Mouse (Mus musculus) layer of hippocampus, adult 2 months (tissue): ENCODE data around the gene Dnajc19. TPM values are rescaled to one million over a fixed set of nuclear protein-coding genes. Genes with fewer than 3 reads are reported as not detected.
A peak's percentile ranks its signal among the peaks of the same experiment; 100 is the strongest.

Experiments
- DNase-seq, 2 experiments: peaks; one replicate each; pipeline ENCODE4 v3.0.0; 2022; ENCODE audit warnings: low spot score in 2 of 2
- H3K27ac ChIP-seq: fragments of 200-600 bp; 2 replicates; pipeline ENCODE4 v1.8.1; 2022
- H3K4me3 ChIP-seq: fragments of 200-600 bp; 2 replicates; pipeline ENCODE4 v1.8.1; 2022; ENCODE audit warnings: mild to moderate bottlenecking
- CTCF ChIP-seq: fragments of 200-600 bp; conservative IDR thresholded peaks from 2 replicates; pipeline ENCODE4 v1.8.1; 2022; ENCODE audit warnings: antibody characterized with exemption, mild to moderate bottlenecking, moderate library complexity
- long read RNA-seq, 2 experiments: library from polyadenylated mRNA; stranded (forward); transcript quantifications; one replicate each; pipeline ENCODE4 v2.0.0; 2021; ENCODE audit warnings: borderline mapping rate in 2 of 2
- total RNA-seq, 2 experiments: library from RNA; stranded (reverse); gene quantifications; 2 replicates each; pipeline ENCODE4 v1.2.3; 2021

Dnajc19 gene
- 10 to 100 TPM; 45.3 to 51.0 TPM for total RNA-seq
- long read RNA-seq, experiment 1, transcript Dnajc19-202 (6 exons, 659 nt): major isoform, 26 of 48 reads
- long read RNA-seq, experiment 1, transcript Dnajc19-201 (6 exons, 2,499 nt): minor isoform, 6 of 48 reads
- long read RNA-seq, experiment 1, partial matches to known transcripts: 0 of 48 reads
- long read RNA-seq, experiment 1, other reads (novel, unspliced or antisense): 11 of 48 reads
- long read RNA-seq, experiment 2, transcript Dnajc19-202 (6 exons, 659 nt): major isoform, 42 of 58 reads
- long read RNA-seq, experiment 2, partial matches to known transcripts: 1 of 58 reads
- long read RNA-seq, experiment 2, other reads (novel, unspliced or antisense): 10 of 58 reads

DNA sequence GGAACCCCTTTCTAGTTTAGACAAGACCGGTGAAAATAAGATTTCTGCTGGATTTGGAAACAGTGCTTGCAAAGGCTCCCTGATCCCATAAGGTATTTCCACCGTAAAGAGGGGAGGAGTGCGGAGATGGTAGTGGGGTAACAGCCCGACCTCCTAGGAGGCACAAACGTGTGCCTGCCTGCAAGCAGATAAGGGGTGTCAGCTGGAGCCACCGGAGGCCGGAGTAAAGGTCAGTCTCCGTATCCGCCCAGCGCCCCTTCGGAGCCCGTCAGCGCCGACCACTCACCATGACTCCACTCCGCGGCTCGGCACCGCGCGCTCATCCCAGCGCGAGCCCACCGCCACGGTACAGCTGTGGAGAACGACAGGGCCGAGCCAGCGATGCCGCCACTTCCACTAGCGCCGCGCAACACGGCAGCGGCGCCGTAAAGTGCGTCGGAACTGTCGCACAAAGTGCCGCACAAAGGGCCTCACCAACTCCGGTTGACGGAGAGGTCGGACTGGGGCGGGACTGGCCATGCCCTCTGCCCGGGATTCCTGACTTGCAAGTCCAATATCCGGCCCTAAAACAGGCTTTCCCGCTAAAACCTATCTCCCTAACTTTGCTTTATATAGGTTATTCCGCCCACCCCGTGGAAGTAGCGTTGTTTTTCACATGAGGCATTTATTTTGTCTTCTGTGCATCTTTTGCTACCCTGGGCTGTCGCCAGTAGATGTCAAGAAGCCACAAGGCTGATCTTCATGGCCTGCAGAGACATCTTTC lies at the start of gene Dnajc19:
Dnajc19 (minus strand) TSS at position 422 of the 763 bp plus-strand sequence.
- H3K4me3 ChIP-seq: peak within 1 kb of the TSS; percentile 97
- H3K27ac ChIP-seq: peak within 1 kb of the TSS; percentile 86
- DNase-seq: peak; percentile 92 to 94
- TF ChIP-seq CTCF: no peak

DNA sequence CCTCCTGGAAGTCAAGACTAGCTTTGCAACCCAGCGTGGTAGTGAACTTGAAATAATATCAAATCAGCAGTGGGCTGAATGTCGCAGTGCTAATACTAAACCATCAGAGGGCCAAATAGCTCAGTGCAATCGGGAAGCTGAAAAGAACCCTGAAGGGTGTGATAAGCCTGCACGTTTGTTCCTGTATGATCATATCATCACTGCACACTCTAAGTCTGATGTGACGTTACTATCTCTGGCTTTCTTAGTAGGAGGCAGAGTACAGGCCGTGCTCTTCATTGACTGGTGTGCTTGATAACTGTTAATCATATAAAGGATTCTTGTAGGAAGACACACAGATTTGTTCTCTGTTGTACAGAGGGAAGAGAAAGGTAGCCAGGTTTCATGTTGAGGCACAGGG lies 48.8 kb upstream of the Dnajc19 start:
- DNase-seq: no peak
- H3K27ac ChIP-seq: no peak overlapping the region
- no peak overlapping the region for H3K4me3 ChIP-seq
- TF ChIP-seq CTCF: no peak

DNA sequence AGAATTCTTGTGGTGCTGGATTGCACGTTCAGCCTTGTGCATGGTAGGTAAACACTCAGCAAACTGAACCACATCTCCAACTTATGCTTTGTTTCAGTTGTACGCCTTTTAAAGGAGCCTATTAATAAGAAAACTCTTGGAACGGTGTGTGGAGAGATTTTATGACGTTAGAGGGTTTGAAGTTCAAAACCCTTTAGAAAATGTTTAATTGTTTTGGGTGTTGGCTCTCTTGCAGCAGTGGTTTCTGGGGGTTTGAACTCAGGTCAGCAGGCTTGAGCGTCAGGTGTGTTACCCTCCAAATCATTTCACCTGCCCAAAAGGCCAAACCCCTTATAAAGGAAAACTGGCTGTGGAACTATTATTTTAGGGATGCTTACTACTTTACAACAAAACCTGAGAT lies 40.2 kb upstream of the Dnajc19 start:
- Histone ChIP-seq H3K4me3 (no peak overlapping the region), H3K27ac (no peak overlapping the region)
- no peak for TF ChIP-seq CTCF
- DNase-seq: no peak

DNA sequence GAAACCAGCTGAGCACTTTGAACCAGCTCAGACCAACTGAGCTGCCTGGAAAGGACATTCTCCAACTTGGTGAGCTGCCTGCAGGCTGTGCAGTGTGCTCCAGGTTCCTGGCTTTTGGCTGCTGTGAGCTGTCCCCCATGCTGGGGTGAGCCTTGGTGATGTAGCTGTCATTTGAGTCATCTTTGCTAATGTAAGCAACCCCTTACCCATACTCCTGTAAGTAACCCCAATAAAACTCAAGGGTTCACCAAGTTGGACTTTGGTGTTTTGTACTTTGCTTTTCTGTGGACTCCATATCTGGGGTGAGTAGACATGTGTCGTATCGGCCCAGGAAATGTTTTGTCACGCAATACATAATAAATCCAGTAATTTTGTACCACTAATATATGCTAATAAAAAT lies 39.7 kb upstream of the Dnajc19 start:
- TF ChIP-seq CTCF: no peak
- Histone ChIP-seq H3K27ac (no peak overlapping the region), H3K4me3 (no peak overlapping the region)
- DNase-seq: no peak

DNA sequence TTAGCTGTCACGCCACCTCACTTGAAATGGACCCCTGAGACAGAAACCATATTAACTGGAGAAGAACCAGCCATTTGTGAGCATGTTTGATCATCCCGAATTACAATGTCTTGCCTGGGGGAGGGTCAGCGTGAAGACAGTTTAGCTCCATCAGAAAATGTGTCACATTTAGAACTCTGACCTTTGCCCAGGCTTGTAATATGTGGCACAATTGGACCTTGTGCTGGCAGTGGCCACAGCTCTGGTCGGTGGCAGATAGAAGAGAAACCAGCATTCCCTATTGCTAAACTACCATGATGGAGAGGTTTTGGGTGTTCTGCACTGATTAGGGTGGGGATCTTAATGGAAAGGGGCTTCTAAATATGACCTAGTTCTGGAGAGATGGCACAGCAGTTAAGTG lies 38.7 kb upstream of the Dnajc19 start:
- no peak for TF ChIP-seq CTCF
- Histone ChIP-seq H3K27ac (no peak overlapping the region), H3K4me3 (no peak overlapping the region)
- DNase-seq: no peak

DNA sequence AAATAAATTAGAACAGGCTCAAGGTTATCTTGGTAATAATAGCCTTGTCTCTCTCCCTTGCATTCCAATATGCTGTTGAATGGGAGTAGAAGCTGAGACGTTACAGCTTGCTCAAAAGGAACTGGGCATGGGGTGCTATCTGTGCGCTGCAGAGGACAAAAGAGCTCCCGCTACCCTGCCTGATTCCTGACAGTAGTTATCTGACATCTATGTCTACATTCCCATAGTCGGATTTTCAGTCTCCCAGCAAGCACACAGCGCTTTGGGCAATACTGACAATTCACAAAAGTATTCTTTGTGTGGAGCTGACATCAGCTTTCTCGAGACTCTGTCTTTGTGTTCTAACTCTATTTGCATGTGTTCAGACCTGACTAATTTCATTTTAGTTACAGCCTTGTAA lies 34.7 kb upstream of the Dnajc19 start:
- no peak for TF ChIP-seq CTCF
- Histone ChIP-seq H3K4me3 (no peak overlapping the region), H3K27ac (peak overlapping the region; percentile 56)
- no peak for DNase-seq

DNA sequence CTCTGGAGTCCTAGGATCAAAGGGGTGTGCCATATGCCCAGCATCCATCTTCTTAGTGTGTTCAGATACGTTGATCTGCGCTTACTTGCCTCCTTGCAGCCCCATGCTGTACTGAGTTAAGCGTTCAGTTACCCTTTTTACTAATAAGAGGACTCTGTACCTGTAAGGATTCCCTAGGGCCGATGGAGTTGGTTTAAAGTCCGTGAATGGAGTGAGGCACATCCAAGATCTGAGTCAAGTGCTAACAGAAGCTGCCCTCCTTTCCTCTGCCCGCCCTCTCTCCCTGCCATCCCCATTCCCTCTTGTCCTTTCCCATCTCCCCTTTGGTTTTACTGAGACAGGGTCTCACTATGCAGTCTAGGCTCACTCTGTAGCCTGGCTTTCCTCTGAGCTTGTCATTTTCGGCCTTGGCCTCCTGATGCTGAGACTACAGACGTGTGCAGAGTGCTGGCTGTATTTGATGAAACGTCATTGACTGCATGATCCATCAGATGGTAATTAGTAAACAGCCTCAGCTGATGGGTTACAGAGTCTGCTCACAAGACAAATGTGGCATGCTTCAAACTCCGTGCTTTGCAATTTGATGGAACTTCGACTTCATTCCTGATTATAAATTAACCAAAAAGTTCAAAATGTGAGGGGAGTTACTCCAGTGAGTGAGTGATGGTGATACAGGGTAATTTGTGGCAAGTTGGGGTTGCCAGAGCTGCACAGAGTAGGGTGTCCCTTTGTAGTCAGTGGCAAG lies 31.0 kb upstream of the Dnajc19 start:
- no peak overlapping the region for H3K4me3 ChIP-seq
- no peak for TF ChIP-seq CTCF
- no peak overlapping the region for H3K27ac ChIP-seq
- no peak for DNase-seq

DNA sequence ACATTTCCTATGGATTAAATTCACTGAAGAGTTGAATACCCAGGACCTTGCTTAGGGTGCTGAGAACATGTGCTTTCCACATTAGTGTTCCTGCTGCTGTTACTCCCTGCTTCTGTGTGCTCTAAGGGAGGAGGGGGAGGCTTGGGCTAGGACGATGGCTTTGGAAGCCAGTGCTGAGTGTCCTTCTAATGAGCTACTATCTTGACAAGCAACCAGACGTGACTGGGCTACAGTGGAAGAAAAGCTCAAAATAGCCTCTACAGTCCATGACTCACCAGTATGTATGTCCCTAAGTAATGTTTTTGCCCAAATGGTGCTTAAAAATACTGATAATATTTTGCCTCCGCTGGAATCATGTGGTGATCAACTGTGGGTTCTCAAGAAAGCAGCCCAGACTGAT lies 26.5 kb upstream of the Dnajc19 start:
- no peak overlapping the region for H3K4me3 ChIP-seq
- no peak for DNase-seq
- H3K27ac ChIP-seq: no peak overlapping the region
- no peak for TF ChIP-seq CTCF

DNA sequence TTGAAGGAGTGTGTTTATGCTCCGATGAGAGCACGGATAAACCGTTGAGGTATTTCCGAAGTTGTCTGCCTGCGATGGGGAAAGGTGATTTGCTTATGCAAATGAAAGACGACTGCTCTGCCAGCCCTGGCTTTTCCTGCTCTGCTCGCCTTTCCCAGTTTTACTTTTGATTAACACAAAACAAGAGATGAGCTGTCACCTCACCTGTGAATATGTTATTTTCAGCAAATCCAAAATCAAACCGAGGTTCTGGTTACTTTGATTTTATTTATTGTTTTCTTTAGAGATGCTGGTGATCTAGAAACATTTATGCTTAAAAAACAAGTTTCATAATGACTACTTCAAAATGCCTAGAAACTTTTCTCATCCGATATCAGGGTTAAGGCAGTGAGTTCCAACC lies 25.3 kb upstream of the Dnajc19 start:
- no peak overlapping the region for H3K4me3 ChIP-seq

DNA sequence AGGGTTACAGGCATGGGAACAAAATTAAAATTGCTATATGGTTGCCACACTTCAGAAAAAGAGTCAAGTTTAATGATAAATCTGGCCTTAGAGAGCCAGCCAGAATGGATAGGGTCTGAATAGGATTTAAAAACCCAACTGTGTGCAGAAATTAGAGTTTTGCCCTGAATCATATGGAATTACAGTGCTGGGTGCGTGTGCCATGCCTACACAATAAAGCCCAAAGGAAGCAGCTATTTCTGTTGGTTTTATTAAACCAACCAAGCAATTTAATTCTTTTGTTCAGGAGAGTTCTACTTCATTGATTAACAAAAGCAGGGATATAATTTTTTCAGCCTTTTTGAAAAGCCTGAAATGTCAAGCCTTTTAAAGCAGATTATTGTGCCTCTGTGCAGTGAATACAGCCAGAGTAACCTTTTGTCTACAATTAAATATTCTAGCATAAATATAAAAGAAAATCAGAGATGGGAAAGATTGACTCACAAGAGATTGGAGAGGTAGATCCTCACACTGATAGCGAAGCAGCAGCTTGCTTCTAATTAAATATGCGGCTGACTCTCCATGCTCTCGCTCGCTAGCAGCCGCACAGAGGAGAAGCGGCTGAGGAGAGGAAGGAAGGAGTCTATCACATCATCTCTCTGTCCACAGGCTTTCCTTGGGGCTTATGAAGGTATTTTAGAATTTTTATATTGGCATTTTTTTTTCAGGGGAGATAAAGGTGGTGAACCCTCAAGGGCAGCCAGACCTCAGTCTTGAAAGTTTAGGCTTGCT lies 23.0 kb upstream of the Dnajc19 start:
- no peak for DNase-seq
- TF ChIP-seq CTCF: no peak
- Histone ChIP-seq H3K27ac (no peak overlapping the region), H3K4me3 (no peak overlapping the region; the same call in 1 of the 2 replicates)

More for the DNA sequence above, 25.3 kb upstream of the Dnajc19 start:
- TF ChIP-seq CTCF: no peak
- H3K27ac ChIP-seq: no peak overlapping the region
- DNase-seq: no peak

DNA sequence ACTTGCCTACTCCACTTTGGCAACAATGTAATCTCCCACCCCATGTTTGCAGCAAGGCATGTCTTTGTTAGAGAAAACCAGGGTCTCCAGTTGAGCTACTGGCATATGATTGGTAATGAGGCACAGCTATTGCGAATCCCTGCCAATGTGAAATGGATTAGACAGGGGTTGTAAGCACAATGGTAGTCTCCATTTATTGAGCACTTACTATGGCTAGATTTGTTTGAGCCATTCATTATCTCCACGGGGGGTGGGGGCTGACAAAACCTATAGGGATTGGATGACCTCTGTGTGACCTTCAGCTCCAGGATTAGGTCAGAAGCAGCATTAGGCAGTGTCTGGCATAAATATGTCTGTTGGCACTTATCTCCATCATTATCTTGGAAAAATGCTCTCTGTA lies 21.8 kb upstream of the Dnajc19 start:
- no peak for DNase-seq
- H3K27ac ChIP-seq: no peak overlapping the region
- no peak for TF ChIP-seq CTCF
- no peak overlapping the region for H3K4me3 ChIP-seq

DNA sequence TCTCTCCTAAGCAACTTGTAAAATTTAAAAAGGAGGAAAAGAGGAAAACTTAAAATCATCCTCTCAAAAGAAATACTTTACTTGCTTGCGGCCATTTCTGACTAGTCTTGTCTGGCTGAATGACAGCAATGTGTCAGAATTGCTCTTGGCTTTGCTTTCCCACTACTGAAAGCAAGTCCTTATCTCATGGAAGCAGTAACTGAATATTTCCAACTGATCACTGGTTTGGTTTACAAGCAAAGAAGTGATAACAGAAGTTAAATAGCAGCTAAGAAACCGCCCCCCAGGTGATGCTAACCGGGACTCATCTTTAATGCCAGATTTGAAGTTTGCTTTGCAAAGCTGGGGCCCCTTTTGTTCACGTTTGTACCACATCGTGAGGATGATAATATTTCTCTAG lies 2.5 kb upstream of the Dnajc19 start:
- no peak overlapping the region for H3K4me3 ChIP-seq
- DNase-seq: no peak
- H3K27ac ChIP-seq: no peak overlapping the region
- TF ChIP-seq CTCF: no peak
